Mouse (Mus musculus): ENCODE measurements around the gene Baz1a.

- TF ChIP-seq POLR2A (IDR thresholded peaks at IDR 0.05; ENCODE audit: insufficient read depth, low read length) (no peak), CTCF (IDR thresholded peaks at IDR 0.05; ENCODE audit: low read depth, low read length) (no peak)
Measured at GRCm38 (mm10) chr12:54981962-54982361, 32.2 kb downstream of the Baz1a start.

Data from ES-Bruce4 (cell line).